Mouse (Mus musculus): ENCODE data around the gene Sec24d. TPM values are rescaled to one million over a fixed set of nuclear protein-coding genes. Genes with fewer than 3 reads are reported as not detected.

The Sec24d gene
- polyA plus RNA-seq, 1 experiment from 2014 or later, result 66.1 TPM

- Histone ChIP-seq H3K9me3 (ENCODE audit: low read depth, low read length) (no peaks in the 10 kb centered on the region), H3K4me3 (ENCODE audit: low read depth, low read length) (no peak overlapping the region), H3K36me3 (ENCODE audit: insufficient read depth) (no peaks in the 10 kb centered on the region), H3K27ac (ENCODE audit: low read depth) (no peak overlapping the region), H3K27me3 (ENCODE audit: insufficient read depth, low read length) (peaks cover 14% of the 10 kb centered on the region), H3K4me2 (0 out of 2 replicates have a peak overlapping the region, but pooled peaks have one; percentile 4), H3K9ac (no peak overlapping the region), H3K4me1 (ENCODE audit: insufficient read depth) (no peaks in the 10 kb centered on the region)
- no peak for TF ChIP-seq CTCF (IDR thresholded peaks at IDR 0.05; ENCODE audit: low read depth)
- WGBS, result 23% methylated on average over 7 of the region's 7 CpGs
- DNase-seq (no peak), ATAC-seq (ENCODE audit: insufficient read depth) (no peak)
Observed at GRCm38 (mm10) chr3:123237039-123237438, 30.2 kb upstream of the Sec24d start.

DNA sequence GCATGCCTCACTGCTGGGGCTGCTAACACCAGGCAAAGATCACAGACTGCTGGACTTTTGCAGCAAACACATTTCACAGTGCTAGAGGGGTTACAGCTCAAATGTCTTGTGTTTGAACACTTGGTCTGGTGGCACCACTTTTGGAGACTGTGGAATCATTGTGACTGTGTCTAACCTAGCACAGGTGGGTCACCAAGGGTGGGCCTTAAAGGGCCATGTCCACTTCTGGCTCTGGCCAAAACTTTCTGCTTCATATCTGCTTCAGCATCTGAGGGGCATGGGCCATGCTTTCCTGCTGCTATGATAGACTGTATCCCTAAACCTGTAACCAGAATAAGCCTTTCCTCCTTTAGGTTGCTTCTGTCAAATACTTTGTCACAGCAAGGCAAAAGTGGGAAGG, 29.8 kb upstream of the Sec24d start:
- H3K36me3 ChIP-seq (ENCODE audit: insufficient read depth), result no peaks in the 10 kb centered on the region
- ATAC-seq (ENCODE audit: insufficient read depth) (no peak), DNase-seq (no peak)
- no peak overlapping the region for H3K4me3 ChIP-seq (ENCODE audit: low read depth, low read length)
- no peak overlapping the region for H3K9ac ChIP-seq
- H3K4me1 ChIP-seq (ENCODE audit: insufficient read depth), result no peaks in the 10 kb centered on the region
- no peak overlapping the region for H3K27ac ChIP-seq (ENCODE audit: low read depth)
- TF ChIP-seq CTCF (IDR thresholded peaks at IDR 0.05; ENCODE audit: low read depth), result no peak
- H3K27me3 ChIP-seq (ENCODE audit: insufficient read depth, low read length), result peaks cover 14% of the 10 kb centered on the region
- no peaks in the 10 kb centered on the region for H3K9me3 ChIP-seq (ENCODE audit: low read depth, low read length)
- no peak overlapping the region for H3K4me2 ChIP-seq

- 38% methylated on average over 5 of the region's 5 CpGs for WGBS
- DNase-seq (no peak), ATAC-seq (ENCODE audit: insufficient read depth) (no peak)
- TF ChIP-seq CTCF (IDR thresholded peaks at IDR 0.05; ENCODE audit: low read depth), result no peak
- Histone ChIP-seq H3K27me3 (ENCODE audit: insufficient read depth, low read length) (no peaks in the 10 kb centered on the region), H3K4me2 (no peak overlapping the region), H3K9ac (no peak overlapping the region), H3K4me3 (ENCODE audit: low read depth, low read length) (no peak overlapping the region), H3K9me3 (ENCODE audit: low read depth, low read length) (no peaks in the 10 kb centered on the region), H3K27ac (ENCODE audit: low read depth) (no peak overlapping the region), H3K36me3 (ENCODE audit: insufficient read depth) (no peaks in the 10 kb centered on the region), H3K4me1 (ENCODE audit: insufficient read depth) (0 out of 2 replicates have a peak, but pooled peaks cover 4% of the 10 kb centered on the region)
Observed at GRCm38 (mm10) chr3:123244376-123244775, 22.9 kb upstream of the Sec24d start.

GRCm38 (mm10) chr3:123245646-123246045, 21.6 kb upstream of the Sec24d start:
- Histone ChIP-seq H3K36me3 (ENCODE audit: insufficient read depth) (no peaks in the 10 kb centered on the region), H3K4me3 (ENCODE audit: low read depth, low read length) (no peak overlapping the region), H3K27me3 (ENCODE audit: insufficient read depth, low read length) (no peaks in the 10 kb centered on the region), H3K4me1 (ENCODE audit: insufficient read depth) (0 out of 2 replicates have a peak, but pooled peaks cover 4% of the 10 kb centered on the region), H3K27ac (ENCODE audit: low read depth) (no peak overlapping the region), H3K4me2 (no peak overlapping the region), H3K9ac (no peak overlapping the region), H3K9me3 (ENCODE audit: low read depth, low read length) (no peaks in the 10 kb centered on the region)
- ATAC-seq (ENCODE audit: insufficient read depth), result no peak
- peak; percentile 46 for DNase-seq
- no peak for TF ChIP-seq CTCF (IDR thresholded peaks at IDR 0.05; ENCODE audit: low read depth)
- WGBS, result 29% methylated on average over 4 of the region's 4 CpGs

GRCm38 (mm10) chr3:123256181-123257101, 10.8 kb upstream of the Sec24d start:
- Histone ChIP-seq H3K4me2 (no peak overlapping the region), H3K4me3 (ENCODE audit: low read depth, low read length) (no peak overlapping the region), H3K9me3 (ENCODE audit: low read depth, low read length) (no peaks in the 10 kb centered on the region), H3K4me1 (ENCODE audit: insufficient read depth) (no peaks in the 10 kb centered on the region), H3K9ac (no peak overlapping the region), H3K27me3 (ENCODE audit: insufficient read depth, low read length) (no peaks in the 10 kb centered on the region), H3K27ac (ENCODE audit: low read depth) (no peak overlapping the region), H3K36me3 (ENCODE audit: insufficient read depth) (no peaks in the 10 kb centered on the region)
- ATAC-seq (ENCODE audit: insufficient read depth), result no peak
- WGBS, result 71% methylated on average over 11 of the region's 11 CpGs
- DNase-seq, result peak; percentile 14
- TF ChIP-seq CTCF (IDR thresholded peaks at IDR 0.05; ENCODE audit: low read depth), result no peak

DNA sequence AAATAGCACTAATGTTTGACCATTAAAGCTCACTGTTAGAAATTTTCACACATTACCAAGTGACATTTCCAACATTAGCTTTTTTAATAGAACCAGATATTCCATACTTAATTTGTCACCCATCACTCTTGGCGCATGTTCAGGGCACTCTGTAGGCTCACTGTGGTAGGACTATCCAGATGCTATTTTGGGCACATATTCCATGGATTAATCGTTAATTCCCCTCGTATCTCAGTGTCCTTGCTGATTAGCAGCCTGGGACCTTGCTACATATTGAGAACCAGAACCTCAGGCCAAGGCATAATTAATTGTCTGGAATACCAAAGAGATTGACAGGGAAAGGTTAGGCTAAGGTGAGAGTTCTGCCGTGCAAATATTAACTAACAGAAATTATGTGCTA, 8.5 kb upstream of the Sec24d start:
- no peak for TF ChIP-seq CTCF (IDR thresholded peaks at IDR 0.05; ENCODE audit: low read depth)
- H3K27me3 ChIP-seq (ENCODE audit: insufficient read depth, low read length), result no peaks in the 10 kb centered on the region
- H3K36me3 ChIP-seq (ENCODE audit: insufficient read depth), result no peaks in the 10 kb centered on the region
- DNase-seq (no peak), ATAC-seq (ENCODE audit: insufficient read depth) (no peak)
- H3K9me3 ChIP-seq (ENCODE audit: low read depth, low read length), result no peaks in the 10 kb centered on the region
- H3K27ac ChIP-seq (ENCODE audit: low read depth), result no peak overlapping the region
- H3K4me3 ChIP-seq (ENCODE audit: low read depth, low read length), result no peak overlapping the region
- H3K4me2 ChIP-seq, result no peak overlapping the region
- no peaks in the 10 kb centered on the region for H3K4me1 ChIP-seq (ENCODE audit: insufficient read depth)
- no peak overlapping the region for H3K9ac ChIP-seq
- 62% methylated on average over 4 of the region's 4 CpGs for WGBS

GRCm38 (mm10) chr3:123264706-123265105, 2.5 kb upstream of the Sec24d start:
- Histone ChIP-seq H3K27ac (ENCODE audit: low read depth) (no peak overlapping the region), H3K27me3 (ENCODE audit: insufficient read depth, low read length) (no peaks in the 10 kb centered on the region), H3K4me3 (ENCODE audit: low read depth, low read length) (peak overlapping the region; percentile 25), H3K9ac (no peak overlapping the region), H3K4me1 (ENCODE audit: insufficient read depth) (no peaks in the 10 kb centered on the region; the same call in 1 of the 2 replicates), H3K9me3 (ENCODE audit: low read depth, low read length) (no peaks in the 10 kb centered on the region), H3K4me2 (peak overlapping the region; percentile 45), H3K36me3 (ENCODE audit: insufficient read depth) (no peaks in the 10 kb centered on the region)
- WGBS, result 24% methylated on average over 6 of the region's 6 CpGs
- ATAC-seq (ENCODE audit: insufficient read depth) (no peak), DNase-seq (peak; percentile 65)
- no peak for TF ChIP-seq CTCF (IDR thresholded peaks at IDR 0.05; ENCODE audit: low read depth)
